Mouse (Mus musculus): Measurements from ENCODE around the gene Specc1.
A peak's percentile ranks its signal among the peaks of the same experiment; 100 is the strongest.

Specc1 gene

DNA sequence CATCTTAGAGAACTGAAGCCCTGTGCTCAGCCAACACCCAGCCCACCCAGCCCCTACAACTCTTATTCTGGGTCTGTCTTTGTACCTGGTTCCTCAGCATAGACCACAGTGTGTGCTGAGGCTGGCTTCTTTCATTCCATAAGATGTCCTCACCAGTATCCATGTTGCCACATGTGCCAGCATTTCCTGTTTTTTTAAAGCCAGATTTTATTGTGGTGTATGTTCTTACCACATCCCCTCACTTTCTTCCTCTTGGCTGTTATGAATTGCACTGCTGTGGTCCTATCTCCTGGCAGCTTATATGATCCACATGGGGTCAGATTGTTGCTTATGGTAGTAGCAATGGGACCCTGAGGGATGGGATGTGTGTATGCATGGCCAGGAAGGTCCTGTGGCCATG is 92.6 kb downstream of the Specc1 start:
- no peak for DNase-seq (ENCODE audit: low spot score in 2 of 2)

DNA sequence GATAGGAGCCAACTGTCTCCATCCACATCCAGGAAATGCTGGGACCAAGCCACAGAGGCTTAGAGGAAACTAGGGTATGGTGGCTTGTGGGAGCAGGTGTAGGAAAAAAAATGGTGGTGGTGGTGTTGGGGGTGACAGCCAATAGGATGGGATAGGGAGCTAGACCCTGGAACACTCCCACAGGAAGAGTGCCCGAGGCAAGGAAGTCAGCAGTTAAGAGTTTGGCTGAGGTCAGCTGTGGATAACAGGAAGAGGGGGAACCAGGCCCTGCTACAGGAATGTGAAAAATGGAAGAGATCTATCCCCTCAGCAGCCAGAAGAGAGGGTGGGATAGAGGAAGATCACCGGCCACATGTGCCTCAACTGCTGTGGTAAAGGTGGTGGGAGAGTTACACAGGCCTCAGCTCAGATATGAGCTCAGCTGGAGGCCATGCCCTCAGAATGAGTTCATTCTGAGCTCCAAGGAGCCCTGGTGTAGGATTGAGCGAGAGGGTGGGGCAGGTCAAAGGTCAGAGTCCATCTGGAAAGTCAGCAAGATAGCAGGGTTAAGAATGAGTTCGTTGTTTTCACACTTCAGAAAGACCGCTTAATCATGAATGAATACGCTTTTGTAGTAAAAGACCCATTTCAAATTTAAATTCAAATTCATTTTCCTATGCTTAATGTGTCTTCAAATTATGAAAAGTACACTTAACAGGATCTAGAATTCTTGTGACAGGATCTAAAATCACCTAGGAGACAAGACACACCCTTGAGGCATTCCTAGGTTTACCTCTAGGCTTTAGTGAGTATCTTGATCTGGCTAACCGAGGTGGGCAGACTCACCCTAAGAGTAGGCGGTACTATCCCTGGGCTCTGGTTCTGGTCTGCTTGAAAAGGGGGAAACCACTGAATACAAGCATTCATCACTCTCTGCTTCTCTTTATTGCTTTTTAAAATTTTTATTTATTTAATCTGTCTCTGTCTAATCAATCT is 94.1 kb downstream of the Specc1 start:
- no peak for DNase-seq (ENCODE audit: low spot score in 2 of 2)

DNA sequence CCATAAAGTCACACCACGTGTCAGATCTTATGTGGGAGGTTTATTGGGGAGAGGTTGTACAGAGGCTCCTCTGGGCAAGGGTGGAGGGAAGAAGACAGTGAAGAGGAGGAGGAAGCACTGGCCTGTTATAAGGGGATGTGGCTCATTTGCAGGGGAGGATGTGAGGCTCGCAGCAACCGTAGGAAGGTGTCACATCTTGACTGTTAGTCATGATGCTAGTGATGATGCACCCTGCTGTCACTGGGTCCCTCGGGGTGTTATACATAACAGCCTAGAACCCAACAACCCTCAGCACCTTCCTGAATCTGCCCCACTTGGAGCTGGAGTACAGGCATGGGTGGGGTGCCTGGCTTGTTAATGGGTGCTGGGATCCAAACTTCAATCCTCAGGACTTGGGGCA is 94.9 kb downstream of the Specc1 start:
- DNase-seq (ENCODE audit: low spot score in 2 of 2) = no peak

DNA sequence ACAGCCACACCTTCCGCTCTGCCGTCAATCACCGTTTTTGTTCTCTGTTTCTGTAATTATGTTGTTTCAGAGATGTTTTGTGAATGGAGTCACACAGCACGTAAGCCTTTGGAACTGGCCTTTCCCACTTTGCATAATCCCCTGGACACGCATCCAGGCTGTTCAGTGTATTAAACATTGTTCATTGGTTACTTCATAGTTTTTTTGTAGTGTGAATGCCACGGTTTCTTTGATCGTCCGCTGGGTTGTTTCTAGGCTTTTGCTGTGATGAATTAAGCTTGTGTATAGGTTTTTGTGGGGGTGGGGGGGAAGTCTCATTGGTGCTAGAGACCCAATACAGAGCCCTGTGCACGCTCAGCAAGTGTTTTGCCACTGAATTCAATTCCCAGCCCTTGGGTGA is 97.4 kb downstream of the Specc1 start:
- no peak for DNase-seq (ENCODE audit: low spot score in 2 of 2)

DNA sequence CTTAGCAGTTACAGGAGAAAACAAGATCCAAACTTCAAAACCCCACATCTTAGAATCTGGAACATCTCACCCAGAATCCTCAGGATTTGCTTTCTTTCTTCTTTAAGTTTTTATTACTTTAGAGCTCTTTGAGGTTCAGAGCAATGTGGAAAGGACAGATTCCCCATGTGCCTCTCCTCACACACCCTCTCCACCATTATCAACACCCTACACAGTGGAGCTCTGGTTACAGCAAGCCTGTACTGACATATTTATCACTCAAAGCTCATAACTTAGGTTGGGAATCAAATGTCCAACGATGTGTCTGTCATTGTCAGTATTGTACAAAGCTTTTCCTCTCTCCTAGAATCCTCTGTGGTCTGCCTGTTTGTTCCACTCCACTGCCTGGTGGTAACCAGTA is 108.0 kb downstream of the Specc1 start:
- DNase-seq (ENCODE audit: low spot score in 2 of 2) = no peak

DNA sequence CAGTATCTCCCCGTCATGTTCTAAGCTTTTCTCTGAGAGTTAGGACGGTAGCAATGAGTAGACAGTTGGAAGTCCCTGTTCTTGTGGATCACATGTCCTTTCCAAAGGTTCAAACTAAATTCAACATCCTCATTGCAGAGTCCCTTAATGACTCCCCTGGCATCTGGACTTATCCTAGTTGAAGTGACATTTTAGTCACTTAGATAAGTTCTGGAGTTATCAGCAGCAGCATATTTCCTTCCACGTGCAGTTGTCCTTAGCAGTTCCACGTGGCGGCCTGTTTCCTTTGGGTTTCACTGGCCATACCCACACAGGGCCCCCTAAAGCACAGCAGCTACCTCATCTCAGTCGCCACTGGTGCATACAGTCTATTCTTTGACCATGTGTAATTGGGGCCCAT is 109.1 kb downstream of the Specc1 start:
- no peak for DNase-seq (ENCODE audit: low spot score in 2 of 2)

DNA sequence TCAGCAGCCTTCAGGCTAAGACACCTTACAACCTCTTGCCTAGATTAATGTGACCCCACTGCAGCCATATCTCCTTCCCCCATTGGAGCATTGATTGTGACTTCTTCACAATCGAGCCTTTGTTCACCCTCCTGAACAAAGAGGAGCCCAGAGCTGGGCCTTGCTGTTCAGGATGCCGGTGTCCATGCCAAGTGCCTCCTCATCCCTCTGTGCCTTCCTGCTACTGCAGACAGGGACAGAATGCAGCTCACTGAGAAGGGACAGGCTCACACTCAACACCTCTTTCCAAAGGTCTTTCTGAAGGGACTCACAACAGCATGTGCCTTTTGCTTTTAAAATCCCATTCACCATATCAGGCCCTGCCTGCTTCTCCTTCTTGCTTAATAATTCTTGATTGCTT is 113.0 kb downstream of the Specc1 start:
- DNase-seq (ENCODE audit: low spot score in 2 of 2) = no peak

DNA sequence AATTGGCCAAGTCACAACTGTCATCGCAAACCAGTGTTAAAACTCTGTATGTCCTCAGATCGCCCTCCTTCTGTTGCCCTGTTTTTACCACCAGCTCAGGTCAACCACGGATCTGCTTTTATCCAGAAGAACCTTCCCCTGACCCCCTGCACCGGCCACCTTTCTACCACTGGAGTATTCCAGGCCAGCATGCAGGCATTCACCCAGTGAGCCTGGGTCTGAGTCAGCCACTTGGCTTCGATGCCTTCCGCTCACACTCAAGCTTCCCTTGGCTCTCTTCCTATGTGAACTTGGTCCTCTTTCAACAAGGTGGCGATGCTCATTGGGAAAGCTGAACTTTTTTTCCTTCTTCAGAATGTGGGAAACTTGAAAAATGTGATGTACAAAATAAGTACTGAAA is 113.6 kb downstream of the Specc1 start:
- no peak for DNase-seq (ENCODE audit: low spot score in 2 of 2)

DNA sequence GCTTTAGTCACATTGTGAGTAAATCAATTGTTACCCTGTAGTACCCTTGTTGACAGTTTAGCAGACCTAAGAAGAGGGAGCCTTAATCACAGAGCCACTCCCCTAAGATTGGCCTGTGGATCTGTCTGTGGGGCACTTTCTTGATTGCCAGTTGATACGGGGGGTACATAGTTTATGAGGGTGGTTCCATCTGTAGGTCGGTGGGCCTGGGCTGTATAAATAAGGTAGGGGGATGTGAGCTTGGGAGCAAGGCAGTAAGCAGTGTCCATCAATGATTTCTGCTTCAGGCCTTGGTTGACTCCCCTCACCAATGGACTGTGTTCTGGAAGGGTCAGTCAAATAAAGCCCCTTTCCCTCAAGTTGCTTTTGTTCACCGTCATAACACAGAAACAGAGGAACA is 115.8 kb downstream of the Specc1 start:
- DNase-seq (ENCODE audit: low spot score in 2 of 2) = no peak

DNA sequence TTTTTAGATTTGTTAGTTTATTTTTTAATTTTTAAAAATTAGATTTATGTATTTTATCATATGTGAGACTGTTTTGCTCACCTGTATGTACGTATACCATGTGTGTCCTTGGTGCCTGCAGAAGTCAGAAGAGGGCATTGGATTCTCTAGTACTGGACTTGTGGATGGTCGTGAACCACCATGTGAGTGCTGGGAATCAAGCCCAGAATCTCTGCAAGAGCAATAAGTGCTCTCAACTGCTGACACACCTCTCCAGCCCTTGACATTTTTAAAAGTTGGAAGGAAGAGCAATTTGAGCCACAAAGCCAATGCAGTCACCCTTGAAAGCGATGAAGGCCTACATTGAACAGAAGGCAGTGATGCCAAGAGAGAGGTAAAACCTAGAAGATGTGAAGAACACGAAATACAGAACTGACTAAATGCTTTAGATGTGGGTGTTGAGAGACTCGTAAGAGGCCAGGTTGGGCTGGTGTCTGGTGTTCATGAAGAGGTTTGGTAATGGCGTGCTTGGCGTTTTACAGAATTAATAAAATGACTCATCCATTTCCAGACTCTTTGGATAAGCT is 117.1 kb downstream of the Specc1 start:
- no peak for DNase-seq (ENCODE audit: low spot score in 2 of 2)

DNA sequence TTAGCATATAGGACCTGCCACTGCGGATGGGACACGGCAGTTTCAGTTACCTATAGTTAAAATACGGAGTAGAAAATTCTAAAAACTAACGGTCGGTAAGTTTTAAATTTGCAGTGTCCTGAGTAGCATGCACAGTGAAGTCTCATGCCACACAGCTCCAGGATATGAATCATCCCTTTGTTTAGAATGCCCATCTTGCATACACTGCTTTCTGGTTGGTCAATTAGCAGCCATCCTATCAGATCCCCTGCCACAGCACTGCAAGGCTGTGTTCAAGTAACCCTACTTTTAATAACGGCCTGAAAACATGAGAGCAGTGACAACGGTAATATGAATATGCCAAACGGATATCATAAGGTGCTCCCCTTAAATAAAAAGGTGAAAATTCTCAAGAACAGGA is 118.0 kb downstream of the Specc1 start:
- DNase-seq (ENCODE audit: low spot score in 2 of 2) = no peak

DNA sequence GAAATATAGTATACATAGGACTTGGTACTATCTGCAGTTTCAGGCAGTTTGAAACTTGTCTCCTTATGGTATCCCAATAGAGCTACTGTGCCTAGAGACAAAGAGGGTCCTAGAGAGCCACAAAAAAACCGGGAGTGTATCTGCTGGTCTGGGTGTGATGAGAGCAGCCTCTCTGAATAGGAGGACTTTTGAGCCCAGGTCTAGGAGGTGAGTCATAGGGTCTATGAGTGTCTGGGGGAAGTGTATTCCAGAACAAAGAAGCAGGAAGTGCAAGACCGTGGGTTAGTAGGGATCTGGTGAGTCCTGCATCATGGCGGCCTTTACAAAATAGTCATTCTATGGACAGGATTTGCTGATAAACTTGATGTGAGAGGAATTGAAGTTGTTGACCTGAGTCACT is 118.5 kb downstream of the Specc1 start:
- no peak for DNase-seq (ENCODE audit: low spot score in 2 of 2)

DNA sequence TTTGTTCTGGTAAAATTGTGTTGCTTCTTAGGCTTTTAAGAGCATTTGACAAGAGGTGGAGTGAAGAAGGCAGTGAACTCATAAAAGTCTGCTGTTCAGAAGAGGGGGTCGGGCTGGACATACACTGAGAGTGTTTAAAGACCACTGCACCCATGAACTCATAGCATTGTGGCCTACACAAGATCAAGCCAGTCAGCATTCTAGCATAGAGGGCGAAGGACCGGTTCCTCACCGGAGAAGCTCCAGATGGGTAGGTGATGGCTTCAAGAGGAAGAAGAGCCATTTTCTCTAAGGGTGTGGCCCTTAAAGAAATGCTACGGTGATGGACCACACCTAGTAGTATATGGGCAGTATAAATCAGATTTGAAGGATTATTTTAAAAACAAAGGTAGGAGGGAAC is 119.0 kb downstream of the Specc1 start:
- no peak for DNase-seq (ENCODE audit: low spot score in 2 of 2)

DNA sequence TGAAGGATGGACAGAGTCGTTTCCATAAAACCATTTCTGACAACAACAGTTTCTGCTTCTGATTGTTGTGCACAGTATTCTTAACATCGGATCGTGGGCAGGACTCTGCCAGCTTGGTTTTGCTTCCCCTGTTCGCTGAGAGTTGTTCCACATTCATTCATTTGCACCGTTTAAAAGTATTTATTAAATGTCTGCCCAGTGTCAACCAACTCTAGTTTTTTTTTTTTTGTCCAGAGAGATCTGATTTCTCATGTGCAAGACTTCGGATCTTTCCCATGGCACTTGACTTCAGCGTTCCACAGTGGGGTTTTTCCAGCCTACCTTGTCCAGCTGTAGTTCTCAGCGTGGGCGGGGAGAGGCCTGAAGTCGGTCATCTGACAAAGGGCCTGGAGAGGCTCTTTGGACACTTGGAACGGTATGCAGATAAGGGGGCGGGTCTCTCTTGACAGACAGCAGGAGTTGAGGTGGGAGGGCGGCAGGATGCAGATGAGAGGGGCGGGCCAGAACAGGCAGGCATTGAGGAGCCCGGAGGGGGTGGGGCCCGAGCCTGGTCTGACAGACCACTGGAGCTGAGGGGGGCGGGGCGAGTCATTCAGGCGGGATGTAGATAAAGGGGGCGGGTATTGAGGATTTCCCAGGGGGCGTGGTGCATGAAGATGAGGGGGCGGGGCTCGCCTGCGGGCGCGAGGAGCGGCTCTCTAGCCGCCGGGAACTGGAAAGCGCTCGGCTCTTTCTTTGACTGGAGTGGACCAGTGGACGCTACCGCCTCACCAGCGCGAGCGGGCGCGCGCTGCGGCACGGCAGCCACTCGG is 120.0 kb downstream of the Specc1 start:
- DNase-seq (ENCODE audit: low spot score in 2 of 2) = peak; percentile 85 to 97

DNA sequence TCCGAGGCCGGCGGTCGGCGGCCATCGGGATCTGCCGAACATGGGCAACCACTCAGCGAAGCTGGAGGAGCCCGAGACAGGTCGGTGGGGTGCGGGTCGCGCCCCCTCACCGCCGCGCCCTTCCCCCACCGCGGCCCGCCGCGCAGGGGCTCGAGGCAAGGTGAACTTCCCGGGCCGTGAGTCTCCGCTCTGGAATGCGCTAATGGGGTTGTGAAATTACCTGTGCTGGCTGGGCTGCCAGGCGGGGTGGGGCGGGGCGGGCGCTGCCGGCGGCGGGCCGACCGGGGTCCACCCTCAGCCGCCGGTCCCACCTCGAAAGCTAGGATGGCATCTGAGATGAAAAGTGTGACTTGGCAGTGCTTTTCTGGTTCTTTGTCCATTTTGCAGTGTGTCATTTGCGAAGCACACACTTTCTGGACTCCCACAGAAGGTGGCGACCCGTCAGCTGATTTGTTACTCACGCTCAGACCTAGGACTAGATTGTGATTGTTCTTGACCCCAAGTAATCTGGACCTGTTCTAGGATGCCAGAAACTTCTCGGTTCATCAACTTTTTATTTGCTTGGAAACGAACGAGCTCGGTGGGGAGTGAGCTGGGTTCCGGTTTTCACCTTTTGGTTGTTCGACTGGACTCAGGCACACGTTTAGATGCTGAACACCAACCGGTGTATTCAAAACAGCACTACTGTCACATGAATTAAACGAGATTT is 120.7 kb downstream of the Specc1 start:
- no peak for DNase-seq (ENCODE audit: low spot score in 2 of 2)

DNA sequence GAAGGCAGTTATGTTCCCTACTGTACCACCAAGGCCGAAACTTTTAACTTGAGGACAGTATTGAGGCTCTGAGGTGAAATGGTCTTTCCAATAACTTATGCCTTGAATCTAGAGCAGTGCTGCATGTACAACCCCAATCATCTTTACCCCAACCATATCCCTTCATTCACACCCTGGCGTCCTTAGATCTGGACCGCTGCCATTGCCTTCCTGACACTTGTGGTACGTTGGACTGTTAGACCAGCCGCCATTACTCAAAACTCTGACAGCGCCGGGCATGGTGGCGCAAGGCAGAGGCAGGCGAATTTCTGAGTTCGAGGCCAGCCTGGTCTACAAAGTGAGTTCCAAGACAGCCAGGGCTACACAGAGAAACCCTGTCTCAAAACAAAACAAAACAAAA is 121.8 kb downstream of the Specc1 start:
- no peak for DNase-seq (ENCODE audit: low spot score in 2 of 2)

DNA sequence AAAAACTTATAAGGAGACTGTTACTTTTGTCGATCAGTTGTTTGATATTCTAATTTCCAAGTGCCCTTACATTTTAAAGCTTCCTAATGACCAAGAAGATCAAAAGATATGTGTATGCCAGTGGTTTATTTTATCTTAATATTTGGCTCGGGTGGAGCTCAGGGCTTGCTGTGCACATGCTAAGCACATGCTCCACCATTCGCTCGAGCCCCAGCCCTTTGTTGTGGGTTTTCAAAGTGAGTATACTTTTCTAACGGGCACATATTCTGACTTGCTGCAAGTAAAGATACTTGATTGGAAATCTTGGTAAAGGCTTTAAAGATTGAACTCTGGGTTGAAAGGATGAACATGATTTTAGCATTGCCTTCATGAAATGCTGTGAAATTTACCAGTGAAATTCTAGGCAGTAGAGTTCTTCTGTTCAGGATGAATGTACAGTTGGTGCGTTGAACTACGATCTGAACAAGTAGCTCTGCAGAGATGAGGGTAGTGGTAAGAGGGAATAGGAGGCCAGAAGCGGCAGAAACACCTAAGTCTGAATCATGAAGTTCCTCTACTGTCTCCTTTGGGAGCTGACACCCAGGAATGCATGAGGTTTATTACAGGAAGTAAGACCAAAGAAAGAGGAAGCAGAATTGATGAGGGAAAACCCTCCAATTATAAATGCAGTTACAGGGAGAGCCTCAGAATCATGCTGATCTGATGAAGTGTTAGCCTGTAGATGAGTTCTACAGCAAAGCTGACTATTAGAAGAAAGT is 122.7 kb downstream of the Specc1 start:
- DNase-seq (ENCODE audit: low spot score in 2 of 2) = no peak

DNA sequence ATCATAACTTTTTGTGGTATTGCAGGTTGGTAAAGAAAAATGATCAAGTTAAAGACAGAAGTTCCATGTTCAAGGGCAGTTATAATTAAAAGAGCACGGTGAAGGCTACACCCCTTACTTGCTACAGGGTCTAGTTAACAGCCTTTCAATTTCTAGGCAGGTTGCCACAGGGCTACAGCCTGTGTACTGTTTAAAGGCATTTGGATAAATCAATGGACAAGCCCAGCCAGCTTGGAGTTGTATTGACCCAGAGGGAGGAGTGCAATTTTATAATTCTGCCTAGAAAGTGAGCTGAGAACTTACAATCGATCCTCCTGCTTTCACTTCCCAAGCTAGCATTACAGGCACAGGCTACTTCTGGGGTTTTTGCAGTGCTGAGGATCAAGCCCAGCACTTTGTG is 123.9 kb downstream of the Specc1 start:
- DNase-seq (ENCODE audit: low spot score in 2 of 2) = no peak

DNA sequence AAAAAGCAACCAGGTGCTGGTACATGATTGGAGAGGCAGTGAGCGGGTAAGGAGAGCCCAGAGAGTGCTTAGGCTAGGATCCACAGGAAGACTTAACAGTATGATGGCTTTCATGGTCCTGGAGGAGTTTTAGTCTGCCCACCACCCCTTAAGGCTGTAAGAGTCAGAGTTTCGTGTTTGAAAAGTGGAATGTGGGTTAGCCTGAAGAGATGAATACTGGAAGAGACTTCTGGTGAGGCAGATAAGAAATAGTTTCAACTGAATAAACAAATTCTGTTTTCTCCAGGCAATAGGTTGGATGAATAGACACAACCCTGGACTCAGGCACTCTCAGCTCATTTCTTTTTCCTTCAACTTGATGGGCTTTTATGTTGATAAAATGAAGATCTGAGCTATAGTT is 130.1 kb downstream of the Specc1 start:
- DNase-seq (ENCODE audit: low spot score in 2 of 2) = no peak

DNA sequence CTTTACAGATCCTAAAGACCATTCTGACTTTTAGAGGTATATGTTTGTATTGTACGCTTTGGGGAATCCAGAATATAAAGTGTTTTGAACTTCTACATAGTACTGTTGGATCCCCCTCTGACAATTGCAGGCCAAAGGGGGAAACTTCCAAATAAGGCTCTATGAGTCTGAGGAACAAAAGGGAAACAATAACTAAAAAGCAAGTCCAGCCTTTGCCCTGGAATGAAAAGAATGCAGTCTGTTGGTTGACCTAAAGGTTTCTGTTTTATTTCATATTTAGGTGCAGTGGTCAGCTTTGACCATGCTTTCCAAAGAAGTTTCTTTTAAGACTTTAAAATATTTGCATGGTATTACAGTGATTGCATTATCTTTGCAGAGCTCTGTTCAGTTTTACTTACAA is 130.5 kb downstream of the Specc1 start:
- DNase-seq (ENCODE audit: low spot score in 2 of 2) = no peak

DNA sequence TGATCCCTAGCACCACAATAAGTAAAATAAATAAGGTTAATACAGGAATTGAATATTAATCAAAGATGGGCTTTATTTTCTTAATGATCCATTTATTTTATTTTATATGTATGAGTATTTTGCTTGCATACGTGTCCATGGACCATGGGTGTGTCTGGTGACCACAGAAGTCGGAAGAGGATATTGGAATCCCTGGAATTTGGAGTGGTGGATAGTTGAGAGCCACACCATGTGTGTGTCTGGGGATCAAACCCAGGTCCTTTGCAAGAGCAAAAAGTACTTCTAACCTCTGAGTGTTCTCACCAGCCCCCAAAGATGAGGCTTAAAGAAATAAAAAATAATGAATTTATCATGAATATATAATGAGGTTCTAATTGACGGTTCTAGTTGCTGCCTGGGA is 132.1 kb downstream of the Specc1 start:
- no peak for DNase-seq (ENCODE audit: low spot score in 2 of 2)

Measured in urinary bladder, adult 18-20 months (tissue).